Mouse (Mus musculus): ENCODE measurements at regions not wholly inside any gene's neighbourhood (a gene's known extent, or its start where the extent isn't known, plus 50 kb on each side); places are given as distances from the start of the nearest gene placed in this dataset.

GRCm38 (mm10) chr7:117138681-117139080, 242.1 kb upstream of the Xylt1 start:
- no peak for TF ChIP-seq CTCF (IDR thresholded peaks at IDR 0.05; ENCODE audit: borderline replicate concordance, extremely low read depth, insufficient read depth, insufficient read length)
- no peak for TF ChIP-seq POLR2A (IDR thresholded peaks at IDR 0.05; ENCODE audit: borderline replicate concordance, extremely low read depth, insufficient read depth, insufficient read length, poor library complexity, severe bottlenecking)
